Mouse (Mus musculus): ENCODE measurements around the gene 2210407C18Rik.

2210407C18Rik gene

GRCm38 (mm10) chr11:58602062-58602461, 13.8 kb downstream of the 2210407C18Rik start:
- DNase-seq (ENCODE audit: low spot score in 2 of 2): no peak

GRCm38 (mm10) chr11:58597837-58598236, 18.0 kb downstream of the 2210407C18Rik start:
- DNase-seq (ENCODE audit: low spot score in 2 of 2): no peak

- DNase-seq (ENCODE audit: low spot score in 2 of 2): no peak
These were observed 21.1 kb downstream of the 2210407C18Rik start, which contains the start of gene Olfr324 for GRCm38 (mm10) chr11:58594814-58595213. Olfr324 (plus strand) TSS chr11:58595114.

GRCm38 (mm10) chr11:58588620-58589250, 27.1 kb downstream of the 2210407C18Rik start:
- no peak for DNase-seq (ENCODE audit: low spot score in 2 of 2)

GRCm38 (mm10) chr11:58587898-58588348, 28.0 kb downstream of the 2210407C18Rik start:
- DNase-seq (ENCODE audit: low spot score in 2 of 2): peak in 1 of 2 experiments; percentile 17

DNA sequence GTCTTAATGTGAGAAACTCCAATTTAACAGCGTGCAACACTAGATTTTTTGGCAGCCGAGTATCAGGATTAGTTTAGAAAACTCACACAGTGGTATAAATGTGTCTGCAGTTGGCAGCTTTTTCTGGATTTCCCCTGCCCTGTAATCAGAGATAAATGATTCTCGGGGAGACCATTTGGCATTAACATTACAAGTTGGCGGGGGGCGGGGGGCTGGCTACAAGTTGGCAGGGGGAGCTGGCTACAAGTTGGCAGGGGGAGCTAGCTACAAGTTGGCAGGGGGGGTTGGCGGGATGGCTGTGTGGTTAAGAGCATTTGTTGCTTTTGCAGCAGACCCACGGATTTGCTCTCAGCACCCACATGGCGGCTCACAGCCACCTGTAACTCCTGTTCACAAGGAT, 37.2 kb downstream of the 2210407C18Rik start:
- DNase-seq (ENCODE audit: low spot score in 2 of 2): no peak

- no peak for DNase-seq (ENCODE audit: low spot score in 2 of 2)
These were observed 38.4 kb downstream of the 2210407C18Rik start, which contains the start of gene Olfr325 for GRCm38 (mm10) chr11:58577430-58577829. Olfr325 (plus strand) TSS chr11:58577730.

- peak; percentile 10 for DNase-seq (ENCODE audit: low spot score in 2 of 2)
These were observed 45.5 kb downstream of the 2210407C18Rik start, which contains the start of gene Olfr224 for GRCm38 (mm10) chr11:58570405-58570804. Olfr224 (minus strand) TSS chr11:58570553.

All from heart, adult 9 months (tissue).